Mouse (Mus musculus) ES-Bruce4 (cell line): ENCODE measurements at regions not wholly inside any gene's neighbourhood (a gene's known extent, or its start where the extent isn't known, plus 50 kb on each side); places are given as distances from the start of the nearest gene placed in this dataset.

Experiments
- H3K27ac ChIP-seq: 2 replicates; pipeline ENCODE4 v1.5.1; 2012; ENCODE audit warnings: low read length, inconsistent platforms; ENCODE audit not compliant: insufficient read depth
- H3K27me3 ChIP-seq: 2 replicates; pipeline ENCODE4 v1.6.1; 2012; ENCODE audit warnings: mild to moderate bottlenecking, low read length, inconsistent platforms; ENCODE audit not compliant: control insufficient read depth, poor library complexity, insufficient read depth, severe bottlenecking
- H3K36me3 ChIP-seq: 2 replicates; pipeline ENCODE4 v1.6.1; 2012; ENCODE audit warnings: inconsistent platforms, mild to moderate bottlenecking, low read length, moderate library complexity; ENCODE audit not compliant: control insufficient read depth, poor library complexity, insufficient read depth, severe bottlenecking
- H3K4me1 ChIP-seq: one replicate; pipeline ENCODE4 v1.8.1; 2011; ENCODE audit warnings: low read length; ENCODE audit not compliant: control insufficient read depth, insufficient read depth
- H3K4me3 ChIP-seq: 2 replicates; pipeline ENCODE4 v1.5.1; 2011; ENCODE audit warnings: low read depth, mild to moderate bottlenecking, low read length
- H3K9ac ChIP-seq: 2 replicates; pipeline ENCODE4 v1.6.1; 2012; ENCODE audit warnings: low read depth, mild to moderate bottlenecking, inconsistent platforms; ENCODE audit not compliant: poor library complexity, severe bottlenecking
- H3K9me3 ChIP-seq: replicated peaks from 2 replicates; pipeline ENCODE4 v1.6.1; 2012; ENCODE audit warnings: mild to moderate bottlenecking, low read length, inconsistent platforms; ENCODE audit not compliant: control insufficient read depth, poor library complexity, insufficient read depth, severe bottlenecking
- CTCF ChIP-seq: IDR thresholded peaks from one replicate; pipeline ENCODE4 v1.8.1; 2011; ENCODE audit warnings: low read depth, low read length
- EP300 ChIP-seq: IDR thresholded peaks from 2 replicates; pipeline ENCODE4 v1.6.1; 2011; ENCODE audit warnings: low read depth, low read length; ENCODE audit not compliant: insufficient read depth
- POLR2A ChIP-seq: IDR thresholded peaks from one replicate; pipeline ENCODE4 v1.8.1; 2011; ENCODE audit warnings: low read length; ENCODE audit not compliant: insufficient read depth

DNA sequence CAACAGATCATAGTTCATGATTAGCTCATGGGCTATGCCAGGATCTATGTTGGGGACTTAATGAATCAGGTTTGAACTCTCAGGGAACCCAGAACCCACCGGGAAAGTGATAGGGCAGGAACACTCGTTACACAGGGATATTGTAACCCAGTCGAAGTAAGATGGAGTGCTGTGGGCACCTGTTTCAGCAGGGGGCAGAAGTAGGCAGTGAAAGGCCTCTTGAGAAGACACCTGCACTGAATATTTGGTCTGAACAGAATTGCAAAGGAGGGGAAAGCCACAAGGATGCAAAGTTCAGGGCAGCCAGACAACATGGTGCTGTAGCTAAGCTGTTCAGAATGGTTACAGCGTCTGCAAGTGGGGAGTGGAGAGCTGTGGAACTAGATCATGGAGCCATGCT lies 129.9 kb upstream of the Tut7 start:
- Histone ChIP-seq H3K4me1 (no peaks in the 10 kb centered on the region), H3K4me3 (no peak overlapping the region), H3K36me3 (no peaks in the 10 kb centered on the region), H3K27me3 (no peaks in the 10 kb centered on the region), H3K27ac (no peak overlapping the region), H3K9me3 (peaks cover 3% of the 10 kb centered on the region; the same call in 1 of the 2 replicates), H3K9ac (no peak overlapping the region)
- TF ChIP-seq EP300: no peak
- no peak for TF ChIP-seq POLR2A
- TF ChIP-seq CTCF: no peak

GRCm38 (mm10) chr13:59952116-59952515 lies 129.2 kb upstream of the Tut7 start:
- Histone ChIP-seq H3K36me3 (no peaks in the 10 kb centered on the region), H3K4me3 (no peak overlapping the region), H3K4me1 (no peaks in the 10 kb centered on the region), H3K27me3 (no peaks in the 10 kb centered on the region), H3K9me3 (peaks cover 3% of the 10 kb centered on the region; the same call in 1 of the 2 replicates), H3K9ac (no peak overlapping the region), H3K27ac (no peak overlapping the region)
- no peak for TF ChIP-seq POLR2A

GRCm38 (mm10) chr13:59950281-59950680 lies 127.3 kb upstream of the Tut7 start:
- no peak for TF ChIP-seq CTCF
- no peak for TF ChIP-seq POLR2A
- TF ChIP-seq EP300: no peak

GRCm38 (mm10) chr13:59949471-59949870 lies 126.5 kb upstream of the Tut7 start:
- Histone ChIP-seq H3K4me3 (no peak overlapping the region), H3K36me3 (no peaks in the 10 kb centered on the region), H3K9ac (no peak overlapping the region), H3K9me3 (peaks cover 3% of the 10 kb centered on the region; the same call in 1 of the 2 replicates), H3K27me3 (no peaks in the 10 kb centered on the region), H3K4me1 (no peaks in the 10 kb centered on the region), H3K27ac (no peak overlapping the region)
- TF ChIP-seq EP300: no peak
- TF ChIP-seq CTCF: no peak
- no peak for TF ChIP-seq POLR2A

More at GRCm38 (mm10) chr13:59950281-59950680, 127.3 kb upstream of the Tut7 start:
- Histone ChIP-seq H3K36me3 (no peaks in the 10 kb centered on the region), H3K9me3 (peaks cover 3% of the 10 kb centered on the region; the same call in 1 of the 2 replicates), H3K4me3 (no peak overlapping the region), H3K27ac (no peak overlapping the region), H3K27me3 (no peaks in the 10 kb centered on the region), H3K4me1 (no peaks in the 10 kb centered on the region), H3K9ac (no peak overlapping the region)

DNA sequence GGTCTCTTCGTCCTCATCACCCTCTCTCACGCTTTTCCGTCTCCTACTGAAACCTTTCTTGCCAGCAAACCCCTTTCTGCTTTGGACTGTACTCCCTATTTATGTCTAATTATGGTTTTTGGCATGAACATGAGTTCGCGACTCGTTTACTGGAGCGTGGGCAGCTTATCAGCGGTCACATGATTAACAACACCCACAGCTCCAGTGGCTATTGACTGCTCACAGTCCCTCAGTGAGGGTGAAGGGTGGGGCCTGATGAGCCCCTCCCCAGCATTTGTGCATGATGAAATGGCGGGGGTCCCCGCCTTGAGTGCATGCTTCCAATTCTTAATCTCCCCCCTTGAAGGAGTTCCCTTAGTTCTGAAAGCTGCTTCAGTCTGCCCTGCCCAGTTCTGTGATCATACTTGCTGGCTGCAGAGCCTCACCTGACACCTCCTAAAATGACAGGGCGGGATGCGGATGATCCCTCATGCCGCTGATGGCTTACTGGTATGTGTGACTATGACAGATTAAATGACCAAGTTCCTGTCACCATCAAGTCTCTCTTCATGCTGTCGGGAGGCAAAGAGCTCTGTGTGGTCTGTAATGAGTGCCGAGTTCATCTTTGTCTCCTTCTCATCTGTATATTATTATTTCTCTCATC lies 125.7 kb upstream of the Tut7 start:
- H3K4me1 ChIP-seq: no peaks in the 10 kb centered on the region
- H3K27me3 ChIP-seq: no peaks in the 10 kb centered on the region
- no peaks in the 10 kb centered on the region for H3K36me3 ChIP-seq
- no peak overlapping the region for H3K4me3 ChIP-seq
- no peaks in the 10 kb centered on the region for H3K9me3 ChIP-seq
- no peak overlapping the region for H3K27ac ChIP-seq
- TF ChIP-seq CTCF: no peak
- no peak for TF ChIP-seq POLR2A
- no peak for TF ChIP-seq EP300
- H3K9ac ChIP-seq: no peak overlapping the region

- Histone ChIP-seq H3K27me3 (no peaks in the 10 kb centered on the region), H3K27ac (no peak overlapping the region)
These were observed 124.5 kb upstream of the Tut7 start for GRCm38 (mm10) chr13:59947461-59947860.

More at GRCm38 (mm10) chr13:59947461-59947860, 124.5 kb upstream of the Tut7 start:
- no peak overlapping the region for H3K9ac ChIP-seq
- H3K4me3 ChIP-seq: no peak overlapping the region
- TF ChIP-seq POLR2A: no peak
- TF ChIP-seq EP300: no peak
- no peak for TF ChIP-seq CTCF
- no peaks in the 10 kb centered on the region for H3K9me3 ChIP-seq
- H3K36me3 ChIP-seq: no peaks in the 10 kb centered on the region
- no peaks in the 10 kb centered on the region for H3K4me1 ChIP-seq
